ENCODE assay signal across 21 mouse cellular contexts in the genomic region with DNA sequence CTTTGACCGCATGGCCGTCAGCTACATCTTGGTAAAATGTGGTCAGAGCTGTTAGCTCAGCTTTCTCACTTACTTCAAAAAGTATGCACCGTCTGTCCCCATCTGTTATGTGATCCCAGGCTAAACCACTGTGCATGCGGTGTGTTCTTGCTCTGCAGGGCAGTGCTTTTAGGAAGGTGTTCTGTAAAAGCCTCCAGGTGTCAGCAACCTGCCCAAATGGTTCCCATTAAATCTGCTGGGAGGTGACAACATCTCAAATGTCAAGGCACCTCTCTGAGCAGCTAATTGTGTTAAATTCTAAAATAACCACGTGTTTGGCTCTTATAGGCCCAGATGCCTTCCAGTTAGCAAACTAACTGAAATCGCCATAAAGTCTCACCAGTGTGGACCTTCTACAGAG. TPM values are rescaled to one million over a fixed set of nuclear protein-coding genes. Genes with fewer than 3 reads are reported as not detected.
"Had no signal": no experiment of that assay in that cellular context is flagged by ENCODE, and none has a peak within 500 bp of the region (broad histone marks: within the 10 kb centered on the region; RNA-seq: fewer than 3 reads in every experiment).

No protein-coding gene starts in this region.

- H3K27me3 ChIP-seq: neural tube, embryonic 12.5 days had no signal

- H3K36me3 ChIP-seq: neural tube, embryonic 12.5 days had no signal

- H3K9me3 ChIP-seq: neural tube, embryonic 12.5 days had no signal

- H3K9ac ChIP-seq: liver, embryonic 14.5 days; neural tube, embryonic 12.5 days had no signal

- H3K4me2 ChIP-seq: neural tube, embryonic 12.5 days had no signal

- H3K4me1 ChIP-seq: neural tube, embryonic 12.5 days had no signal

- H3K4me3 ChIP-seq: myocyte; neural tube, embryonic 12.5 days had no signal

- H3K27ac ChIP-seq: liver, embryonic 14.5 days; neural tube, embryonic 12.5 days had no signal

- DNase-seq: kidney, postnatal 14 days; layer of hippocampus, adult 9-11 months; layer of hippocampus, postnatal 36 days; left cerebral cortex, postnatal 4 days; lung, adult 18-20 months; lung, postnatal 36 days; midbrain, embryonic 14.5 days; right cerebral cortex, postnatal 4 days; spleen, adult 18-20 months; thymus, adult 18-20 months; thymus, postnatal 14 days had no signal

RNA-seq across cellular contexts. Expression of gene Gm21954, which starts 1.1 kb away (rescaled TPM):
- total RNA-seq: layer of hippocampus, postnatal 36 days; left cerebral cortex, postnatal 4 days; liver, adult 2 months; megakaryocyte progenitor cell, adult 5-6 weeks; neutrophil, adult 5-6 weeks had no signal
- polyA plus RNA-seq: kidney, embryonic 14.5 days; large intestine, adult 2 months; liver, adult 2 months; liver, embryonic 14.5 days; lung, embryonic 16.5 days; midbrain, embryonic 14.5 days; myocyte; neural tube, embryonic 12.5 days; stomach, embryonic 14.5 days had no signal
